Mouse (Mus musculus) liver, embryonic 14.5 days (tissue): Measurements from ENCODE around the gene D630003M21Rik. TPM values are rescaled to one million over a fixed set of nuclear protein-coding genes. Genes with fewer than 3 reads are reported as not detected.
A peak's percentile ranks its signal among the peaks of the same experiment; 100 is the strongest.

Experiments used
- ATAC-seq: fragments of 200-750 bp; cut with Nextera tagmentation; 2 replicates; pipeline ENCODE4 v1.8.0; 2017; ENCODE audit warnings: moderate number of reproducible peaks, mild to moderate bottlenecking, moderate library complexity; ENCODE audit not compliant: insufficient read depth
- DNase-seq, 3 experiments: peaks; one replicate each; pipeline ENCODE4 v3.0.0-alpha.2; 2012 to 2013; ENCODE audit warnings: low read depth in 3 of 3, low spot score in 3 of 3
- H3K27ac ChIP-seq: fragments of 300-500 bp; sonication (generic); 2 replicates; pipeline ENCODE4 v1.5.1; 2014; ENCODE audit warnings: moderate library complexity, mild to moderate bottlenecking, control low read depth, inconsistent platforms
- H3K27me3 ChIP-seq: fragments of 300-500 bp; sonication (generic); 2 replicates; pipeline ENCODE4 v1.6.1; 2014; ENCODE audit warnings: mild to moderate bottlenecking, low read length, moderate library complexity; ENCODE audit not compliant: control insufficient read depth, insufficient read depth
- H3K36me3 ChIP-seq: fragments of 300-500 bp; sonication (generic); replicated peaks from 2 replicates; pipeline ENCODE4 v1.6.1; 2014; ENCODE audit warnings: low read depth; ENCODE audit not compliant: control insufficient read depth, insufficient read depth
- H3K4me1 ChIP-seq, 2 experiments: fragments of 200-500 bp in 1 of 2; fragments of 300-500 bp in 1 of 2; sonication (generic) in 1 of 2; replicated peaks; 2 replicates each; pipeline ENCODE4 v1.6.1; 2012 to 2014; ENCODE audit warnings: antibody characterized with exemption in 1 of 2, inconsistent platforms in 1 of 2, low read length in 1 of 2; ENCODE audit not compliant: control insufficient read depth in 2 of 2, insufficient read depth in 2 of 2
- H3K4me2 ChIP-seq: fragments of 300-500 bp; sonication (generic); 2 replicates; pipeline ENCODE4 v1.6.1; 2014; ENCODE audit warnings: low read depth, mild to moderate bottlenecking, control low read depth, moderate library complexity
- H3K4me3 ChIP-seq, 2 experiments: fragments of 200-500 bp in 1 of 2; fragments of 300-500 bp in 1 of 2; sonication (generic) in 1 of 2; 2 replicates each; pipeline ENCODE4 v1.5.1; 2012 to 2014; ENCODE audit warnings: low read depth in 2 of 2, low read length in 2 of 2, mild to moderate bottlenecking in 2 of 2, control low read depth in 1 of 2, inconsistent platforms in 1 of 2, moderate library complexity in 1 of 2; ENCODE audit not compliant: insufficient read depth in 1 of 2
- H3K9ac ChIP-seq: fragments of 300-500 bp; sonication (generic); replicated peaks from 2 replicates; pipeline ENCODE4 v1.6.1; 2014; ENCODE audit warnings: mild to moderate bottlenecking, control low read depth, moderate library complexity
- H3K9me3 ChIP-seq: fragments of 300-500 bp; sonication (generic); 2 replicates; pipeline ENCODE4 v1.6.1; 2016; ENCODE audit warnings: low read length, mixed read lengths; ENCODE audit not compliant: control insufficient read depth
- CTCF ChIP-seq: IDR thresholded peaks from 2 replicates; pipeline ENCODE4 v1.5.1; 2016; ENCODE audit warnings: antibody characterized with exemption, low read depth, control low read depth
- EP300 ChIP-seq: IDR thresholded peaks from 2 replicates; pipeline ENCODE4 v1.6.1; 2016; ENCODE audit warnings: antibody characterized with exemption, low read depth
- WGBS: fragments of 180-500 bp; shearing (Covaris S2); extraction: QIAGEN DNeasy Blood & Tissue Kit; methylation state at CpG from one replicate; pipeline ENCODE4 v1.1.7; 2014; ENCODE audit not compliant: insufficient replicate concordance; 5-methylcytosine and 5-hydroxymethylcytosine counted together
- polyA plus RNA-seq, 2 experiments: library from polyadenylated mRNA; depleted of rRNA in 1 of 2; stranded (reverse) in 1 of 2; unstranded in 1 of 2; fragments of >200 nt; fragmentation: Nextera tagmentation in 1 of 2; extraction: Ambion mirVana in 1 of 2; gene quantifications; 2 replicates each; pipeline versions ENCODE4 v1.2.1 to v1.2.3; 2012 to 2014

D630003M21Rik gene
- polyA plus RNA-seq, 2 experiments, result 0.24 to 0.33 TPM

GRCm38 (mm10) chr2:158154641-158155040, 74.4 kb downstream of the D630003M21Rik start:
- no peak for TF ChIP-seq CTCF
- no peak for TF ChIP-seq EP300
- 65% methylated on average over 8 of the region's 8 CpGs for WGBS
- Histone ChIP-seq H3K4me3 (no peak overlapping the region), H3K4me2 (peak overlapping the region; percentile 92), H3K27ac (no peak overlapping the region), H3K9me3 (peaks cover 4% of the 10 kb centered on the region), H3K4me1 (peaks cover 24 to 39% of the 10 kb centered on the region in 2 experiments), H3K9ac (no peak overlapping the region), H3K27me3 (no peaks in the 10 kb centered on the region), H3K36me3 (no peaks in the 10 kb centered on the region)
- ATAC-seq (no peak), DNase-seq (no peak)

DNA sequence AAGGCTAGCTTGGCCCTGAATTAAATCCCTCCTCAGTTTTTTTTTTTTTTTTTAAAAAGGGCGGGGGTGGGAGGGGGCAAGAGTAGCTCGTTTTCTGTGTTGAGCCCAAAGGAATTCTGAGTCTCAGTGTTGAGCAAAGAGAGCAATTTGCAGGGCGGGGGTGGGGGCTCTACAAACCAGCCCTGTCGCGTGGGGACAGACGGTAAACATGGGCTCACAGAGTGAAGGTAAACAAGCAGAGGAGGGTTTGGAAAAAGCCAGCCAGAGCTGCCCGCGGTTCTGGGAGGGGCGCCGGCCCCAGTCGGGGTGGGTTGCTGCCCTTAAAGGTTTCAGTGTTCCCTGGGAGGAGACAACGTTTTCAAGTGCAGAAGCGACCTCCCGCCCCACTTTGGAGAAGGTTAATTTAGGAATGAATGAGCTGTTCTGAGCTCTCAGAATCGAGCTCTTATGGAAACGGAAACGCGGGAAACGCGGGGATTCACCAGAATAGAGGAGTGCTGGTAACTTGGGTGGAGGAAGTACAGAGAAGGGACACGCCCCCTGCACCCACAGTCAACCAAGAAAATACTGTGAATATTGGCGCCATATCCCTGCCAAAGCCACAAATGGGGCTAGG, 75.2 kb downstream of the D630003M21Rik start:
- no peaks in the 10 kb centered on the region for H3K27me3 ChIP-seq
- H3K4me3 ChIP-seq, result peak overlapping the region; percentile 62 to 65
- H3K9me3 ChIP-seq, result peaks cover 4% of the 10 kb centered on the region
- TF ChIP-seq CTCF (no peak), EP300 (no peak)
- H3K36me3 ChIP-seq, result no peaks in the 10 kb centered on the region
- H3K9ac ChIP-seq, result peak overlapping the region; percentile 77
- peak overlapping the region; percentile 65 for H3K27ac ChIP-seq
- DNase-seq (peak in 1 of 3 experiments; percentile 64), ATAC-seq (peak; percentile 69)
- H3K4me1 ChIP-seq, result peaks cover 24 to 35% of the 10 kb centered on the region in 2 experiments
- WGBS, result under 1% methylated on average over 22 of the region's 22 CpGs
- H3K4me2 ChIP-seq, result peak overlapping the region; percentile 92

DNA sequence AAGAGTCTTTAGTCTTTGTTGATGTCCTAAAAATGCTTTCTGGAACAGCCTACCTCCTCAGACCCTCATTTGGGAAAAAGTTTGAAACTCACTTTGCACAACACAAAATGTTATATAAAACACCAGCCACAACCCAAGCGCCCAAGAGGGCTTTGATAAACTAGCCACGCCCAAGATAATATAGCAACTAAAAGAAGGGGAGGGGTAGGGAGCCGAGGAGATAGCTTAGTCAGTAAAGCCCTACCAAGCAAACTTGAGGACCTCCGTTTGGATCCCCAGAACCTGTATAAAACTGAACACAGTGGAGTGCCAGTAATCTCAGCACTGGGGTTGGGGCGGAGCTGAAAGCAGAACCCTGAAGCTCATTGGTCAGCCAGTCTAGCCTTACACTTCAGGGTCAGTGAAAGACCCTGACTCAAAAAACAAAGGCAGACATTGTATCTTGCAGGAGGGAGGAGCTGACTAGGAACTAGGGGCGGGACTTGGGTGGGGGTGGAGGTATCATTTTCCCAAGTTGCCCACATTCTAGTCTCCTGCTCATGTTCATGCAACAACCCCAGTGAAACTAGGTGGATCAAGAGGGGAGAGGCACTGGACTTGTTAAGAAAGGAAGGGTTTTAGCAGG, 76.2 kb downstream of the D630003M21Rik start:
- TF ChIP-seq CTCF (no peak), EP300 (no peak; the same call in 1 of the 2 replicates)
- Histone ChIP-seq H3K36me3 (no peaks in the 10 kb centered on the region), H3K9me3 (peaks cover 4% of the 10 kb centered on the region), H3K9ac (peak overlapping the region; percentile 77; the same call in 1 of the 2 replicates), H3K4me2 (peak overlapping the region; percentile 92), H3K27me3 (no peaks in the 10 kb centered on the region), H3K4me3 (no peak overlapping the region), H3K27ac (no peak overlapping the region; the same call in 1 of the 2 replicates), H3K4me1 (peaks cover 24 to 35% of the 10 kb centered on the region in 2 experiments)
- ATAC-seq (peak; percentile 55; the same call in 1 of the 2 replicates), DNase-seq (no peak)
- 15% methylated on average over 6 of the region's 6 CpGs for WGBS

GRCm38 (mm10) chr2:158151077-158151476, 77.9 kb downstream of the D630003M21Rik start:
- no peak overlapping the region for H3K27ac ChIP-seq
- no peaks in the 10 kb centered on the region for H3K36me3 ChIP-seq
- WGBS, result 90% methylated on average over 3 of the region's 3 CpGs
- ATAC-seq (no peak), DNase-seq (no peak)
- H3K9ac ChIP-seq, result no peak overlapping the region
- peaks cover 4% of the 10 kb centered on the region for H3K9me3 ChIP-seq
- H3K4me2 ChIP-seq, result no peak overlapping the region
- peaks cover 24 to 32% of the 10 kb centered on the region in 2 experiments for H3K4me1 ChIP-seq
- TF ChIP-seq CTCF, result peak; percentile 57
- no peak for TF ChIP-seq EP300
- no peak overlapping the region for H3K4me3 ChIP-seq
- H3K27me3 ChIP-seq, result no peaks in the 10 kb centered on the region

DNA sequence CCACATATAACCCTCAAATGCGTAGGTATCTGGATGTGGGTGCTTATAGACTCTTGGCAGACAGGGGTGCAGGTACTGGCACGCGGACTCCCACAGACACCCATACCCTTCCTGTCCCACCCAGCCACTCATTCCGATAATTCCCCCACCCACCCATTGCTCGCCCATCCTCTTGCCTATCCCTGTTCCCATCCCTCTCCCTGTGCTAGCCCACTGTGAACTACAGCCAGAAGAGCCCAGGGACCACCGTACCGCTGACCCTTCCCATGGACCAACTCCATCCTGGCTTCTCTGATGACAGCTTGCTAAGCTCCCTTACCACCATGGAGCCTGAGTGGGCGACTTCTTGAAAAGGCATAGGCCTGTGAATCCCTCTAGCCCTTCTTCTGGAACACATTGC, 82.1 kb downstream of the D630003M21Rik start:
- Histone ChIP-seq H3K9ac (no peak overlapping the region), H3K4me3 (no peak overlapping the region), H3K27me3 (no peaks in the 10 kb centered on the region), H3K4me1 (peaks cover 28 to 35% of the 10 kb centered on the region in 2 experiments), H3K27ac (no peak overlapping the region), H3K9me3 (peaks cover 4% of the 10 kb centered on the region), H3K4me2 (no peak overlapping the region), H3K36me3 (peaks cover 10% of the 10 kb centered on the region)
- ATAC-seq (no peak), DNase-seq (no peak)
- 70% methylated on average over 8 of the region's 8 CpGs for WGBS
- TF ChIP-seq EP300 (no peak), CTCF (no peak)
